Mouse (Mus musculus) liver, postnatal 0 days (tissue): ENCODE data around the gene Plekha6.

Source experiments
- CTCF ChIP-seq: sonication (generic); IDR thresholded peaks from 2 replicates; pipeline ENCODE4 v1.5.1; 2016; ENCODE audit warnings: antibody characterized with exemption, low read depth
- EP300 ChIP-seq: IDR thresholded peaks from 2 replicates; pipeline ENCODE4 v1.6.1; 2016; ENCODE audit warnings: antibody characterized with exemption, low read depth, mild to moderate bottlenecking

DNA sequence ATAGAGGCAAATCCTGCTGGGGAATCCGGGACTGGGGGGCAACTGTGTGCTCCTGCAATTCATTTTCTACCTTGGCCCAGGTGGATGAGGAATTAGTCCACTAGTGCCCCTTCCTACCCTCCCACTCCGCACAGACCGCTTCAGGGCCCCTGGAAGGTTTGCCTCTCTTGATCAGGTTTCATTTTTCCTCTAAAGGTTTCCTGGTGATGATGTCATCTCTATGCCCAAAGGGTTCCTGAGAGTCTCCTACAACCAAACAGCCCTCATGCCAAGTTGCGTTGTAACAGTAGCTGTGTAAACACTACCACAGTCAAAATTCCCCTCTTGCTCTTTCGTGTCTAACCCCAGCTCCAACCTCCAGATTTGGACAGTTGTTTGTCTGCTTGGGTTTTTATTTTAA lies 16.7 kb upstream of the Plekha6 start:
- no peak for TF ChIP-seq CTCF
- no peak for TF ChIP-seq EP300
